Mouse (Mus musculus): ENCODE measurements around the gene Olfr825.
"Not testable (repeated sequence)": the region's sequence is repeated elsewhere in the genome, so short reads cannot be mapped to it uniquely, and the experiment has no call there.

The Olfr825 gene

GRCm38 (mm10) chr10:130166666-130167065, at the start of gene Olfr825:
Gene Olfr825 (minus strand): TSS chr10:130166766.
- DNase-seq (ENCODE audit: low spot score in 2 of 2), result no peak

- DNase-seq (ENCODE audit: low spot score in 2 of 2), result no peak
Measured at GRCm38 (mm10) chr10:130214303-130214702, 47.7 kb upstream of the Olfr825 start, which contains the start of gene Olfr827. Gene Olfr827 (minus strand): TSS chr10:130214403.

- DNase-seq (ENCODE audit: low spot score in 2 of 2), result no peak
Measured at GRCm38 (mm10) chr10:130184086-130184485, 17.5 kb upstream of the Olfr825 start, which contains the start of gene Olfr826. Gene Olfr826 (minus strand): TSS chr10:130184186.

GRCm38 (mm10) chr10:130165196-130165595, 1.4 kb downstream of the Olfr825 start:
- no peak for DNase-seq (ENCODE audit: low spot score in 2 of 2)

- DNase-seq (ENCODE audit: low spot score in 2 of 2), result no peak
Measured at GRCm38 (mm10) chr10:130144121-130144520, 22.4 kb downstream of the Olfr825 start.

- not testable (repeated sequence) for DNase-seq (ENCODE audit: low spot score in 2 of 2)
Measured at GRCm38 (mm10) chr10:130142481-130142880, 24.1 kb downstream of the Olfr825 start.

- no peak for DNase-seq (ENCODE audit: low spot score in 2 of 2)
Measured at GRCm38 (mm10) chr10:130134811-130135210, 31.8 kb downstream of the Olfr825 start.

GRCm38 (mm10) chr10:130129900-130130299, 36.7 kb downstream of the Olfr825 start, which contains the start of gene Olfr824:
Gene Olfr824 (minus strand): TSS chr10:130130000.
- DNase-seq (ENCODE audit: low spot score in 2 of 2), result not testable (repeated sequence)

GRCm38 (mm10) chr10:130116045-130116444, 50.5 kb downstream of the Olfr825 start:
- DNase-seq (ENCODE audit: low spot score in 2 of 2), result not testable (repeated sequence)

- DNase-seq (ENCODE audit: low spot score in 2 of 2), result not testable (repeated sequence)
Measured at GRCm38 (mm10) chr10:130115283-130115682, 51.3 kb downstream of the Olfr825 start, which contains the start of gene Olfr823. Gene Olfr823 (minus strand): TSS chr10:130115383.

Measured in heart, adult 9 months (tissue).